Mouse (Mus musculus) kidney, adult 18-20 months (tissue): Measurements from ENCODE around the gene Srpr.

Experiments
- DNase-seq: peaks from one replicate; pipeline ENCODE4 v3.0.0; 2021

The Srpr gene

GRCm38 (mm10) chr9:35199772-35200471, at the start of gene Srpr, which contains the start of gene Tirap:
Srpr (plus strand) TSS chr9:35200175.
Tirap (minus strand) TSS chr9:35200291.
- DNase-seq: peak; percentile 94

- no peak for DNase-seq
Observed at GRCm38 (mm10) chr9:35152923-35153322, 47.1 kb upstream of the Srpr start.

GRCm38 (mm10) chr9:35156002-35156710, 43.8 kb upstream of the Srpr start:
- no peak for DNase-seq

GRCm38 (mm10) chr9:35156862-35157261, 43.1 kb upstream of the Srpr start:
- no peak for DNase-seq

GRCm38 (mm10) chr9:35158477-35158876, 41.5 kb upstream of the Srpr start:
- DNase-seq: no peak

GRCm38 (mm10) chr9:35160662-35161061, 39.3 kb upstream of the Srpr start:
- no peak for DNase-seq

GRCm38 (mm10) chr9:35161721-35162120, 38.3 kb upstream of the Srpr start:
- DNase-seq: no peak

- DNase-seq: peak; percentile 56
Observed at GRCm38 (mm10) chr9:35163011-35163690, 36.8 kb upstream of the Srpr start.

GRCm38 (mm10) chr9:35164142-35164874, 35.7 kb upstream of the Srpr start:
- no peak for DNase-seq

- no peak for DNase-seq
Observed at GRCm38 (mm10) chr9:35166144-35166797, 33.7 kb upstream of the Srpr start.

- DNase-seq: peak; percentile 74
Observed at GRCm38 (mm10) chr9:35166798-35167635, 33.0 kb upstream of the Srpr start.

GRCm38 (mm10) chr9:35170071-35170470, 29.9 kb upstream of the Srpr start:
- no peak for DNase-seq

- DNase-seq: no peak
Observed at GRCm38 (mm10) chr9:35173331-35173730, 26.6 kb upstream of the Srpr start.

- DNase-seq: peak; percentile 95
Observed at GRCm38 (mm10) chr9:35175251-35176123, 24.5 kb upstream of the Srpr start, which contains the start of gene Dcps. Dcps (minus strand) TSS chr9:35176061.

GRCm38 (mm10) chr9:35176124-35176659, 23.8 kb upstream of the Srpr start:
- no peak for DNase-seq

GRCm38 (mm10) chr9:35182832-35183231, 17.1 kb upstream of the Srpr start:
- no peak for DNase-seq

- no peak for DNase-seq
Observed at GRCm38 (mm10) chr9:35183359-35183758, 16.6 kb upstream of the Srpr start.

- DNase-seq: no peak
Observed at GRCm38 (mm10) chr9:35186430-35186829, 13.5 kb upstream of the Srpr start.

GRCm38 (mm10) chr9:35187351-35187903, 12.5 kb upstream of the Srpr start:
- DNase-seq: no peak

- peak; percentile 36 for DNase-seq
Observed at GRCm38 (mm10) chr9:35188700-35189099, 11.3 kb upstream of the Srpr start.
